Mouse (Mus musculus): ENCODE measurements around the gene Clcn1. TPM values are rescaled to one million over a fixed set of nuclear protein-coding genes. Genes with fewer than 3 reads are reported as not detected.

Gene Clcn1
- total and polyA plus RNA-seq, 3 experiments, result 0.04 to 0.22 TPM; not detected in 1

DNA sequence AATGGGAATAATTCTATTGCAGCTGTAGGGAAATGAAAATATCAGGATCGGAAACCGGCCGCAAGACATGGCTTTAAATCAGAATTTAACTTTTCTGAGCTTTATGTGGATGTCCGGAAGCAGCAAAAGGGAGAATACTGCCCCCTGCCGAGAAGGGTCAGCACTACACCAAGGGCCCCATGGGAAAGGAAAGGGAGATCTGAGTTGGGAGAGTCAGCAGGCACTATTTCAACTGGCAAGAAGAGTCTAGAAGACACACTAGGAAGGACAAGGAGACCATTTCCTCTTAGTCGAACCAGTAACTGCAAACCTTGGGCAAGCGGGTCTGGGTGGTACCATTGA is 38.8 kb downstream of the Clcn1 start:
- Histone ChIP-seq H3K27ac (ENCODE audit: control insufficient read depth, low read depth, low read length) (no peak overlapping the region), H3K27me3 (ENCODE audit: control insufficient read depth in 1 of 2, insufficient read depth in 2 of 2, low read length in 2 of 2) (peaks cover 0 to 1% of the 10 kb centered on the region in 2 experiments; a peak in 1 of 4 replicates), H3K4me1 (ENCODE audit: control insufficient read depth in 1 of 2, insufficient read depth in 2 of 2, low read length in 2 of 2) (peaks cover 2 to 22% of the 10 kb centered on the region in 2 experiments), H3K79me2 (ENCODE audit: control insufficient read depth, insufficient read depth, low read length, poor library complexity) (no peaks in the 10 kb centered on the region), H3K36me3 (ENCODE audit: control insufficient read depth in 1 of 2, insufficient read depth in 2 of 2, low read length in 2 of 2) (peaks cover 0 to 28% of the 10 kb centered on the region in 2 experiments; a peak in 2 of 4 replicates), H3K9ac (ENCODE audit: control insufficient read depth, low read depth, low read length, poor library complexity, severe bottlenecking) (no peak overlapping the region), H3K4me3 (ENCODE audit: control insufficient read depth in 1 of 2, insufficient read depth in 1 of 2, low read depth in 2 of 2, low read length in 2 of 2) (no peak overlapping the region), H3K9me3 (replicated peaks; ENCODE audit: insufficient read depth, low read length) (no peaks in the 10 kb centered on the region)
- DNase-seq (ENCODE audit: low read depth, low spot score), result peak; percentile 45
- TF ChIP-seq SMC3 (IDR thresholded peaks at IDR 0.05; ENCODE audit: low read depth, low read length) (peak; percentile 57), MYC (IDR thresholded peaks at IDR 0.05; ENCODE audit: low read depth, low read length) (no peak), CTCF (IDR thresholded peaks at IDR 0.05 in 2 of 3, conservative IDR thresholded peaks at IDR 0.05 in 1 of 3; ENCODE audit: control insufficient read depth in 1 of 3, insufficient read depth in 1 of 3, low read depth in 2 of 3, low read length in 3 of 3, poor library complexity in 1 of 3, severe bottlenecking in 1 of 3) (peak; percentile 70 to 72 (median 72)), ZNF384 (IDR thresholded peaks at IDR 0.05; ENCODE audit: low read depth, low read length) (no peak), RAD21 (IDR thresholded peaks at IDR 0.05; ENCODE audit: low read depth, low read length) (peak; percentile 48)

DNA sequence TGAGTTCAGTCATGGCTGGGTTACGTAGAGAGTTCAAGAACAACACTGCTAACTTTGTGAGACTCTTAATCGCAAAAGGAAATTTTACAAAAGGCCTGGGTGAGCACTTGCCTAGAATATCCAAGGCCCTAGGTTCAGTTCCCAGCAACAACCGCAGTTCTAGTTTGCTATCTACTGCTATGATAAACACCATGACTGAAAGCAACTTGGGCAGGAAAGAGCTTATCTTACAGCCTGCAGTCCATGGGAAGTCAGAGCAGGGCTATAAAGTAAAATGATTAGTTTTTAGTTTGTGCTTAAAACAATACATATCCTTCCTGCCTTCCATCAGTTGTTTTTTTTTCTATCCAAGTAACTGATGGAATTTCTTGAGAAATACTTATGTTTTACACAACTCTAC is 40.0 kb downstream of the Clcn1 start:
- Histone ChIP-seq H3K79me2 (ENCODE audit: control insufficient read depth, insufficient read depth, low read length, poor library complexity) (no peaks in the 10 kb centered on the region), H3K9ac (ENCODE audit: control insufficient read depth, low read depth, low read length, poor library complexity, severe bottlenecking) (no peak overlapping the region), H3K4me3 (ENCODE audit: control insufficient read depth in 1 of 2, insufficient read depth in 1 of 2, low read depth in 2 of 2, low read length in 2 of 2) (no peak overlapping the region), H3K4me1 (ENCODE audit: control insufficient read depth in 1 of 2, insufficient read depth in 2 of 2, low read length in 2 of 2) (peaks cover 2 to 22% of the 10 kb centered on the region in 2 experiments), H3K27me3 (ENCODE audit: control insufficient read depth in 1 of 2, insufficient read depth in 2 of 2, low read length in 2 of 2) (peaks cover 0 to 1% of the 10 kb centered on the region in 2 experiments; a peak in 1 of 4 replicates), H3K27ac (ENCODE audit: control insufficient read depth, low read depth, low read length) (peak overlapping the region; percentile 68), H3K9me3 (replicated peaks; ENCODE audit: insufficient read depth, low read length) (no peaks in the 10 kb centered on the region), H3K36me3 (ENCODE audit: control insufficient read depth in 1 of 2, insufficient read depth in 2 of 2, low read length in 2 of 2) (peaks cover 0 to 28% of the 10 kb centered on the region in 2 experiments; a peak in 2 of 4 replicates)
- DNase-seq (ENCODE audit: low read depth, low spot score), result peak; percentile 83
- TF ChIP-seq TAL1 (IDR thresholded peaks at IDR 0.05; ENCODE audit: low read length) (peak; percentile 78), POLR2A (IDR thresholded peaks at IDR 0.05; ENCODE audit: control insufficient read depth in 1 of 2, insufficient read depth in 1 of 2, low read depth in 1 of 2, low read length in 2 of 2, poor library complexity in 1 of 2) (no peak), CHD2 (IDR thresholded peaks at IDR 0.05; ENCODE audit: low read length) (no peak; the same call in 1 of the 2 replicates), SIN3A (IDR thresholded peaks at IDR 0.05; ENCODE audit: low read length) (peak; percentile 56), ZNF384 (IDR thresholded peaks at IDR 0.05; ENCODE audit: low read depth, low read length) (0 out of 2 replicates have a peak, but pooled peaks have one; percentile 14), TBP (IDR thresholded peaks at IDR 0.05; ENCODE audit: low read depth, low read length) (no peak), KAT2A (conservative IDR thresholded peaks at IDR 0.05; ENCODE audit: low read depth, low read length) (no peak), POLR2AphosphoS2 (IDR thresholded peaks at IDR 0.05; ENCODE audit: low read length) (no peak), RAD21 (IDR thresholded peaks at IDR 0.05; ENCODE audit: low read depth, low read length) (no peak), EP300 (IDR thresholded peaks at IDR 0.05; ENCODE audit: low read depth in 1 of 2, low read length in 2 of 2) (peak; percentile 90 to 96), SMC3 (IDR thresholded peaks at IDR 0.05; ENCODE audit: low read depth, low read length) (no peak), E2F4 (IDR thresholded peaks at IDR 0.05; ENCODE audit: borderline replicate concordance, low read depth, low read length) (no peak), RCOR1 (IDR thresholded peaks at IDR 0.05; ENCODE audit: low read depth, low read length) (peak; percentile 80), TCF12 (IDR thresholded peaks at IDR 0.05; ENCODE audit: low read depth, low read length) (peak; percentile 77), MYC (IDR thresholded peaks at IDR 0.05; ENCODE audit: low read depth, low read length) (no peak), MEF2A (IDR thresholded peaks at IDR 0.05; ENCODE audit: extremely low read depth, insufficient replicate concordance, low read depth, low read length, poor library complexity, severe bottlenecking) (no peak), MAFK (IDR thresholded peaks at IDR 0.05; ENCODE audit: borderline replicate concordance, low read depth, low read length) (no peak), NRF1 (IDR thresholded peaks at IDR 0.05; ENCODE audit: insufficient read depth, low read depth, low read length, poor library complexity, severe bottlenecking) (no peak), GATA1 (IDR thresholded peaks at IDR 0.05; ENCODE audit: low read depth, low read length) (peak; percentile 95), ETS1 (IDR thresholded peaks at IDR 0.05; ENCODE audit: low read depth, low read length) (peak; percentile 70), GABPA (IDR thresholded peaks at IDR 0.05; ENCODE audit: low read depth, low read length) (no peak), USF2 (IDR thresholded peaks at IDR 0.05; ENCODE audit: borderline replicate concordance in 1 of 2, insufficient read depth in 1 of 2, low read depth in 1 of 2, low read length in 2 of 2) (no peak)

Data from MEL (cell line).